Mouse (Mus musculus) gastrocnemius, postnatal 4 days (tissue): ENCODE measurements at regions not wholly inside any gene's neighbourhood (a gene's known extent, or its start where the extent isn't known, plus 50 kb on each side); places are given as distances from the start of the nearest gene placed in this dataset.

Experiments used
- DNase-seq, 2 experiments: peaks; one replicate each; pipeline ENCODE4 v3.0.0; 2021 to 2022; ENCODE audit warnings: low spot score in 2 of 2, mixed read lengths in 2 of 2

GRCm38 (mm10) chr13:107709828-107710227 is 334.4 kb upstream of the Smim15 start:
- DNase-seq, result no peak

- no peak for DNase-seq
These were observed 340.5 kb upstream of the Smim15 start for GRCm38 (mm10) chr13:107703736-107704135.

GRCm38 (mm10) chr13:107700268-107701139 is 343.7 kb upstream of the Smim15 start:
- peak in 1 of 2 experiments; percentile 10 for DNase-seq

GRCm38 (mm10) chr13:107699251-107699650 is 345.0 kb upstream of the Smim15 start:
- no peak for DNase-seq

GRCm38 (mm10) chr13:107698345-107698744 is 345.9 kb upstream of the Smim15 start:
- no peak for DNase-seq

GRCm38 (mm10) chr13:107692123-107692830 is 352.0 kb upstream of the Smim15 start:
- no peak for DNase-seq

GRCm38 (mm10) chr13:107688972-107689371 is 355.3 kb upstream of the Smim15 start:
- no peak for DNase-seq

GRCm38 (mm10) chr13:107685231-107685630 is 359.0 kb upstream of the Smim15 start:
- DNase-seq, result no peak

GRCm38 (mm10) chr13:107683909-107684308 is 360.3 kb upstream of the Smim15 start:
- no peak for DNase-seq

GRCm38 (mm10) chr13:107681719-107682118 is 362.5 kb upstream of the Smim15 start:
- no peak for DNase-seq

GRCm38 (mm10) chr13:107678860-107679259 is 365.4 kb upstream of the Smim15 start:
- DNase-seq, result no peak

- peak in 1 of 2 experiments; percentile 40 for DNase-seq
These were observed 367.2 kb upstream of the Smim15 start for GRCm38 (mm10) chr13:107677091-107677470.

GRCm38 (mm10) chr13:107676310-107677090 is 367.7 kb upstream of the Smim15 start:
- peak in 1 of 2 experiments; percentile 37 for DNase-seq

- no peak for DNase-seq
These were observed 372.1 kb upstream of the Smim15 start for GRCm38 (mm10) chr13:107672166-107672565.

- no peak for DNase-seq
These were observed 375.7 kb upstream of the Smim15 start for GRCm38 (mm10) chr13:107668509-107668908.

- DNase-seq, result no peak
These were observed 378.5 kb upstream of the Smim15 start for GRCm38 (mm10) chr13:107665775-107666174.

GRCm38 (mm10) chr13:107664197-107664596 is 380.0 kb upstream of the Smim15 start:
- no peak for DNase-seq

- no peak for DNase-seq
These were observed 380.5 kb upstream of the Smim15 start for GRCm38 (mm10) chr13:107663745-107664144.

- no peak for DNase-seq
These were observed 382.8 kb upstream of the Smim15 start for GRCm38 (mm10) chr13:107661414-107661813.

- DNase-seq, result no peak
These were observed 398.2 kb upstream of the Smim15 start for GRCm38 (mm10) chr13:107645865-107646645.
